ENCODE assay signal across 8 mouse cellular contexts in genomic region chr4:126103057-126103581, GRCm38 (mm10). TPM values are rescaled to one million over a fixed set of nuclear protein-coding genes. Genes with fewer than 3 reads are reported as not detected.
A peak's percentile ranks its signal among the peaks of the same experiment; 100 is the strongest.
DNase-seq lines count a peak whose midpoint lies in the region; ATAC-seq and TF ChIP-seq lines count a peak whose summit lies in the region.

No protein-coding gene starts in this region.

- H3K4me1 ChIP-seq in forebrain, embryonic 15.5 days = peaks cover 64% of the 10 kb centered on the region
- peaks cover 9% of the 10 kb centered on the region for H3K4me1 ChIP-seq in lung, adult 2 months (ENCODE audit: control insufficient read depth, insufficient read depth, low read length)
- H3K4me1 ChIP-seq in neural tube, embryonic 15.5 days = peaks cover 56% of the 10 kb centered on the region

- H3K9me3 ChIP-seq in forebrain, embryonic 15.5 days = no peaks in the 10 kb centered on the region
- no peaks in the 10 kb centered on the region for H3K9me3 ChIP-seq in neural tube, embryonic 15.5 days (replicated peaks)

- peak; percentile 72 for DNase-seq in ES-CJ7 (ENCODE audit: low read depth, low spot score)
- DNase-seq in cerebellum, adult 11-12 months = peak; percentile 87
- peak; percentile 86 for DNase-seq in heart, postnatal 25 days (ENCODE audit: low spot score)
- DNase-seq in layer of hippocampus, adult 18-20 months (ENCODE audit: low spot score in 2 of 2) = peak; percentile 72 to 74
- peak; percentile 95 for DNase-seq in lung, adult 2 months
- DNase-seq in testis, postnatal 10 days (ENCODE audit: low spot score) = peak; percentile 84

- H3K9ac ChIP-seq in forebrain, embryonic 15.5 days (replicated peaks) = peak overlapping the region; percentile 17; the same call in 1 of the 2 replicates
- peak overlapping the region; percentile 40 for H3K9ac ChIP-seq in neural tube, embryonic 15.5 days (replicated peaks)

- intact Hi-C loops in heart, postnatal 25 days (cut with DNase I) = no loop called here

- TF ChIP-seq CTCF in lung, adult 2 months (IDR thresholded peaks at IDR 0.05; ENCODE audit: insufficient read depth, low read length) = no peak

- peak overlapping the region; percentile 53 for H3K4me2 ChIP-seq in forebrain, embryonic 15.5 days (replicated peaks)
- peak overlapping the region; percentile 96 for H3K4me2 ChIP-seq in neural tube, embryonic 15.5 days

- no peaks in the 10 kb centered on the region for H3K27me3 ChIP-seq in forebrain, embryonic 15.5 days
- no peaks in the 10 kb centered on the region for H3K27me3 ChIP-seq in neural tube, embryonic 15.5 days (replicated peaks)

- ATAC-seq in forebrain, embryonic 15.5 days (replicated peaks) = peak; percentile 44; the same call in 1 of the 2 replicates
- peak; percentile 48 for ATAC-seq in neural tube, embryonic 15.5 days (ENCODE audit: low FRiP score)

- H3K27ac ChIP-seq in forebrain, embryonic 15.5 days (replicated peaks) = peak overlapping the region; percentile 80
- H3K27ac ChIP-seq in neural tube, embryonic 15.5 days (replicated peaks) = peak overlapping the region; percentile 89

- TF ChIP-seq POLR2A in lung, adult 2 months (IDR thresholded peaks at IDR 0.05; ENCODE audit: borderline replicate concordance, extremely low read depth, low read depth, low read length) = peak; percentile 71; the same call in 1 of the 2 replicates

- 1% methylated on average over 15 of the region's 15 CpGs for WGBS in forebrain, embryonic 15.5 days
- under 1% methylated on average over 15 of the region's 15 CpGs for WGBS in lung, adult 2 months
- WGBS in neural tube, embryonic 15.5 days = under 1% methylated on average over 15 of the region's 15 CpGs

- H3K4me3 ChIP-seq in forebrain, embryonic 15.5 days = peak overlapping the region; percentile 84
- H3K4me3 ChIP-seq in lung, adult 2 months (replicated peaks; ENCODE audit: extremely low read depth, low read depth, low read length) = peak overlapping the region; percentile 61
- peak overlapping the region; percentile 81 for H3K4me3 ChIP-seq in neural tube, embryonic 15.5 days (replicated peaks)

- no peaks in the 10 kb centered on the region for H3K36me3 ChIP-seq in forebrain, embryonic 15.5 days
- H3K36me3 ChIP-seq in neural tube, embryonic 15.5 days = no peaks in the 10 kb centered on the region

RNA-seq across cellular contexts. Expression of gene Stk40, which starts 0.6 kb away (rescaled TPM):
- 35.3 and 35.4 TPM in 2 replicates for polyA plus RNA-seq in forebrain, embryonic 15.5 days (2015; fragmentation: Nextera tagmentation; extraction: Ambion mirVana)
- 10 to 100 TPM; 37.6 to 38.7 TPM for total RNA-seq in heart, postnatal 25 days (2021)
- total RNA-seq in layer of hippocampus, adult 18-20 months (2021) = 10 to 100 TPM; 30.2 to 32.9 TPM
- polyA plus RNA-seq in lung, adult 2 months (2012; rRNA removed) = 38.0 and 41.1 TPM in 2 replicates
- polyA plus RNA-seq in neural tube, embryonic 15.5 days (2015; fragmentation: Nextera tagmentation; extraction: Ambion mirVana) = 28.1 and 29.9 TPM in 2 replicates

RNA-seq across cellular contexts. Expression of gene Lsm10, which starts 6.7 kb away (rescaled TPM):
- 58.9 and 63.8 TPM in 2 replicates for polyA plus RNA-seq in forebrain, embryonic 15.5 days (2015; fragmentation: Nextera tagmentation; extraction: Ambion mirVana)
- total RNA-seq in heart, postnatal 25 days (2021) = 10 to 100 TPM; 10.7 to 12.1 TPM
- total RNA-seq in layer of hippocampus, adult 18-20 months (2021) = 10 to 100 TPM; 12.7 to 15.6 TPM
- 30.2 and 34.8 TPM in 2 replicates for polyA plus RNA-seq in lung, adult 2 months (2012; rRNA removed)
- 48.5 and 51.6 TPM in 2 replicates for polyA plus RNA-seq in neural tube, embryonic 15.5 days (2015; fragmentation: Nextera tagmentation; extraction: Ambion mirVana)

RNA-seq across cellular contexts. Expression of gene Eva1b, which starts 44.4 kb away (rescaled TPM):
- polyA plus RNA-seq in forebrain, embryonic 15.5 days (2015; fragmentation: Nextera tagmentation; extraction: Ambion mirVana) = 9.2 and 10.1 TPM in 2 replicates
- 10 to 100 TPM; 15.2 to 17.6 TPM for total RNA-seq in heart, postnatal 25 days (2021)
- total RNA-seq in layer of hippocampus, adult 18-20 months (2021) = 1 to 10 TPM; 1.8 to 1.9 TPM
- polyA plus RNA-seq in lung, adult 2 months (2012; rRNA removed) = 221 and 295 TPM in 2 replicates
- 13.3 and 19.1 TPM in 2 replicates for polyA plus RNA-seq in neural tube, embryonic 15.5 days (2015; fragmentation: Nextera tagmentation; extraction: Ambion mirVana)

RNA-seq across cellular contexts. Expression of gene Oscp1, which starts 44.8 kb away (rescaled TPM):
- 35.3 TPM in 2 replicates for polyA plus RNA-seq in forebrain, embryonic 15.5 days (2015; fragmentation: Nextera tagmentation; extraction: Ambion mirVana)
- total RNA-seq in heart, postnatal 25 days (2021) = 1 to 10 TPM; 1.1 to 1.7 TPM
- total RNA-seq in layer of hippocampus, adult 18-20 months (2021) = 10 to 100 TPM; 43.6 to 47.6 TPM
- polyA plus RNA-seq in lung, adult 2 months (2012; rRNA removed) = 2.8 and 4.5 TPM in 2 replicates
- polyA plus RNA-seq in neural tube, embryonic 15.5 days (2015; fragmentation: Nextera tagmentation; extraction: Ambion mirVana) = 37.4 and 38.3 TPM in 2 replicates

RNA-seq across cellular contexts. Expression of gene Mrps15, which starts 56.4 kb away (rescaled TPM):
- polyA plus RNA-seq in forebrain, embryonic 15.5 days (2015; fragmentation: Nextera tagmentation; extraction: Ambion mirVana) = 113 TPM in 2 replicates
- 10 to 100 TPM; 81.2 to 83.1 TPM for total RNA-seq in heart, postnatal 25 days (2021)
- total RNA-seq in layer of hippocampus, adult 18-20 months (2021) = 10 to 100 TPM; 47.9 to 49.8 TPM
- 48.6 and 49.8 TPM in 2 replicates for polyA plus RNA-seq in lung, adult 2 months (2012; rRNA removed)
- 142 and 145 TPM in 2 replicates for polyA plus RNA-seq in neural tube, embryonic 15.5 days (2015; fragmentation: Nextera tagmentation; extraction: Ambion mirVana)

Comparison
In these comparisons a context has a peak if more than half of its experiments do, and no peak if none do; other contexts are left out.
1. Peak in every context shown above with its lines: DNase-seq, ATAC-seq, H3K4me3 ChIP-seq and H3K27ac ChIP-seq.
2. RNA of gene Eva1b, which starts 44.4 kb away (polyA plus RNA-seq): 221 to 295 TPM in lung, adult 2 months; 13.3 to 19.1 TPM in neural tube, embryonic 15.5 days and 9.2 to 10.1 TPM in forebrain, embryonic 15.5 days; every median in the first group is over 10 times any median in the second.